Mouse (Mus musculus): ENCODE measurements around the gene 5530400C23Rik.
"Not testable (repeated sequence)": the region's sequence is repeated elsewhere in the genome, so short reads cannot be mapped to it uniquely, and the experiment has no call there.

The 5530400C23Rik gene

DNA sequence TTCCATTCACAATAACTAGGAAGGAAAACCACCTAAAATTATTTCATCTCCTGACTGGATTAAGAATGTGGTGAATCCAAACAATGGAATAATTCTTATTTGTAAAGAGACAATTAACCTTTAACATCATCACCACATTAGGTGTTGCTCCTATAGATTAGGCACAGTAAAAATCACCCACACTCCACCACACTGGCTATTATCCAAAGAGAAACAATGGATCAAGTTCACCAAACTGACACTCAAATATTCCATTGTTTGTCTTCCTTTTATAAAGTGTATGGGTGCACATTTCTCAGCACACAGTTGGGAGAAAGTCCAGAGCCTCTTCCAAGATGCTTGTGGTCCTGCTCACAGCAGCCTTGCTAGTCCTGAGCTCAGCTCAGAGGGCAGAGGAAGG lies at the start of gene 5530400C23Rik:
5530400C23Rik (plus strand) TSS at position 301 of the 400 bp plus-strand sequence.
- not testable (repeated sequence) for DNase-seq

DNA sequence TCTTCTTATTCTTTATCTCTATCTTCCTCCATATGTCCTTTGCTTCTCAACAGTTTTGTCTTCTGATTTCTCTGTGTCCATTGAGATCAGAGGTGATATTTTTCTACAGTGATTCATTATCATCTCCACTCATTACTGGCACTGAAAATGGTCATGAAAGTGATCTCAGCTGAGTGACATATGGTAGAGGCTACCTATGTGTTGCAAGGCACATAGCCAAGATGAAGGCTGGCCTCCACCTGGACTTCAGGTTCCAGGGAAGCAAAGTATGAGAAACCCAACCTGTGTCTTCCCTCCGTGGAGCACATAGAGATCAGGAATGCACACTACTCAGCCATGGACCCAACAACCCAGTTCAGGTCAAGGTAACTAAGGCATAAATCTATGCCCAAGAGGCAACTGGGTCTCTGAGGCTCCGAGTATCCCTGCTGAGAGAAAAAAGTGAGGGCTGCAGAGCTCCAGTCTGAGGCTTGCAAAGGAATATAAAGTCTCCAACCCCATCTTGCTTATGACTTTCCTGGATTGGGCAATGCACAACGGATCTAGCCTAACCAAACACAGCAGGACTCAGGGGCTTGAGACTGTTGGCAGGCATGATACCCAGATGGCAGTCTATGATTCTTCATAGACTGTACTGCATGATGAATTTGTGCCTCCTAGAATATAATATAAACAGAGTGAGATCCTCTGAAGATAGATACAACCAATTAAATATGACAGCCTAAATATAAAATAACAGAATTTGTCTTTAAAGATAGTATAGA lies 14.1 kb downstream of the 5530400C23Rik start:
- DNase-seq, result no peak

GRCm38 (mm10) chr6:133313896-133314295 lies 21.9 kb downstream of the 5530400C23Rik start:
- DNase-seq, result not testable (repeated sequence)

DNA sequence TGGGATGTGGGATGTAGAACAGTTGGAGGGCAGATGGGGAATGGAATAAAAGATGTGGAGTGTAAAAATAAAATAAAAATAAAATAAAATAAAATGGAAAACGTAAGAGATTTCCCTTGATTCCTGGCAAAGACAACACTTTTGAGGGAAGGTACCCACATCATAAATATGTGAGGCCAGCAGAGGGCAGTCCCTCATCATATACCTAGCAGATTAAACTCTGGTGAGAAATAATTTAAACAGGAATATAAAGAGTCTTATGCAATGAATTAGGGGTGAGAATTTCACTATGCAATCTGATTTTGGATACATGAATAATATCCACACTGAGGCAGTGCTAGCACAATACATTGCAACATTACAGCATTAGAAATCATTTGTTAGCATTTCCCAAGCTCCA lies 46.5 kb downstream of the 5530400C23Rik start:
- no peak for DNase-seq

DNA sequence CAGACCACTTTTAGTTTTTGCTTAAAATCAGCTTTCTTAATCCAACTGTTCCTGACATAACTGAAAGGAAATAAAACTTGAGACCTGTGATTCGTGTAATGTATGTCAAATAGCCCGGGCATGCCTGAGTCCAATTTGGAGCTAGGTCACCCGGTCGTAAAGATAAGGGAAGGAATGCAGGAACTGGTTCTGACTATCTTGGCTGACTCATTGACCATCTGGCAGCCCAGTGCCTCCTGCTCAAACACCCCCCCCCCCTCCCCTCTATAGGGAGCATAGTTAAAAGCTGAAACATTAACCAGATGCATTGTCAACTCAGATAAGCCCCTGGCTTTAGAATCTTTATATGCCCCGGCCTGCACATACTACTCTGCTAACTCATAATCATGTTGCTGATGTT lies 49.7 kb downstream of the 5530400C23Rik start:
- DNase-seq, result not testable (repeated sequence)
